Mouse (Mus musculus) erythroblast, embryonic 14.5 days (primary cell): ENCODE results near the gene Rab40c.

Source experiments
- GATA1 ChIP-seq: IDR thresholded peaks from 2 replicates; pipeline ENCODE4 v1.6.1; 2012; ENCODE audit warnings: low read length, inconsistent platforms, mixed read lengths
- TAL1 ChIP-seq: IDR thresholded peaks from 3 replicates; pipeline ENCODE4 v1.6.1; 2012; ENCODE audit warnings: low read length, inconsistent platforms, mixed read lengths

GRCm38 (mm10) chr17:25950706-25951105 lies 31.2 kb upstream of the Rab40c start:
- TF ChIP-seq GATA1 = no peak
- no peak for TF ChIP-seq TAL1
